Mouse (Mus musculus) kidney, adult 2 months (tissue): ENCODE measurements around the gene C130032M10Rik.

ENCODE experiments used
- CTCF ChIP-seq: fragments of 200-500 bp; conservative IDR thresholded peaks from 2 replicates; pipeline ENCODE4 v1.5.1; 2011; ENCODE audit warnings: low read depth, mild to moderate bottlenecking, control low read depth, low read length, moderate library complexity, mixed read lengths; ENCODE audit not compliant: insufficient read depth, insufficient read length
- POLR2A ChIP-seq: fragments of 200-500 bp; IDR thresholded peaks from one replicate; pipeline ENCODE4 v1.6.1; 2011; ENCODE audit warnings: low read depth, low read length, control low read depth

DNA sequence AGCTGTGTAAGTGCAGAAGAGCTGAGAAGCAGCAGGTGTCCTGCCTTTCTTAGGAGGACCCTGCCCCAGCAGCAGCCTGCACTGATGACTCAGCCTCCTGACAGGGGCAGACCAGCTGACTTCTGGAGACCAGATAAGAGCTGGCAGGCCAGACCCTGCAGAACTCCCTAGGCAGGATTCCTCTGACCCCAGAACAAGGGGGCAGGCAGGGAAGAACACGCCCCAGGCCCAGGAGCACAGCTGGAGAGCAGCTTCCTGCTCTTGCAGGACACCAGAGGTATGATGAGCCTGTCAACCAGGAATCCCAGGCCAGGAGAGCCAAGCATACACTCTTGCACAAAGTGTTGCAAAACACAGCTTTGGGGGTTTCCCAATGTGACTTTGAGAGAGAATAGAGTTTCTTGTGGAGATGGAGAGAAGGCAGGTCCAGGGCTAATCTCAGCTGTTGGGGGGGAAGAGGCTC is 25.8 kb downstream of the C130032M10Rik start:
- no peak for TF ChIP-seq CTCF
- no peak for TF ChIP-seq POLR2A
